9 mouse cellular contexts compared by ENCODE assay signal in the genomic region with DNA sequence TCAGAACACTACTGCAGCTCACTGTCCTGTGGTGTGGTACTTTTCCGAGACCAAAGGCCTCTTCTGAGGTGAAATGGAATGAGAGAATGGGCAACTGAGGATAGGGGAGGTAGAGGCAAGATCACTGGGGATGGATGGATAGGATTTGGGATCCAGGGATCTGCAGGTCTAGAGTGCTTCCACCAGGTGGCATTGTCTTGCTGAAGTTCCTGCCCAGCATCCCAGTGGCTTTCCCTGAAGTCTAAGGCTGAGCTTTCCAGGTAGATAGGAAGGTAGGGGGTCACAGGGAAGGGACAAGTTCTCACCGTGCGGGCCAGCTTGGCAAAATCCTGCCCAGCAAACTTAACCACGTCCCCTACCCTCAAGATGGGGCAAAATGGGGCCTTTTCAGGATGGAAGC. TPM values are rescaled to one million over a fixed set of nuclear protein-coding genes. Genes with fewer than 3 reads are reported as not detected.
A peak's percentile ranks its signal among the peaks of the same experiment; 100 is the strongest.
DNase-seq lines count a peak whose midpoint lies in the region; TF ChIP-seq lines count a peak whose summit lies in the region.
"Had no signal": no experiment of that assay in that cellular context is flagged by ENCODE, and none has a peak within 500 bp of the region (broad histone marks: within the 10 kb centered on the region; RNA-seq: fewer than 3 reads in every experiment).

No protein-coding gene starts in this region.

- no peaks in the 10 kb centered on the region for H3K79me2 ChIP-seq in CH12.LX (replicated peaks; ENCODE audit: control insufficient read depth, extremely low read depth, insufficient read depth, poor library complexity, severe bottlenecking)

- H3K4me3 ChIP-seq in CH12.LX (replicated peaks in 1 of 3; ENCODE audit: low read depth in 2 of 3, low read length in 2 of 3, poor library complexity in 1 of 3): no peak overlapping the region

- no peaks in the 10 kb centered on the region for H3K27me3 ChIP-seq in CH12.LX (replicated peaks)

- peak in 1 of 2 experiments; percentile 59; a peak in 3 of 4 replicates for TF ChIP-seq CTCF in CH12.LX (conservative IDR thresholded peaks at IDR 0.05 in 1 of 2, IDR thresholded peaks at IDR 0.05 in 1 of 2; ENCODE audit: low read depth in 2 of 2, low read length in 2 of 2)

- no peak overlapping the region for H3K27ac ChIP-seq in CH12.LX (ENCODE audit: insufficient read depth, low read depth)

- in situ Hi-C loops in CH12.LX (cut with MboI; ENCODE audit: low pct_ligation_motif_present, low pct_unique_long_range_greater_than_20kb, low sequenced_read_pairs): loop anchor here (10.0 kb wide), 1 partner anchor 197 kb away; the partner anchor contains the start of genes Smtnl1 and Timm10

- H3K4me1 ChIP-seq in CH12.LX (ENCODE audit: control insufficient read depth in 1 of 2, insufficient read depth in 2 of 2): peaks cover 0 to 9% of the 10 kb centered on the region in 2 experiments; a peak in 2 of 4 replicates

- no peak for TF ChIP-seq EP300 in CH12.LX (IDR thresholded peaks at IDR 0.05; ENCODE audit: low read length)

- peak; percentile 33 for DNase-seq in heart, postnatal 4 days
- DNase-seq in heart, adult 18-20 months: no peak
- DNase-seq in CH12.LX (ENCODE audit: extremely low read depth) (no peak), WW6 (ENCODE audit: low read depth, low spot score) (peak; percentile 28)
- DNase-seq in kidney, postnatal 10 days: peak; percentile 43
- no peak for DNase-seq in gastrocnemius, postnatal 25 days
- no peak for DNase-seq in frontal cortex, postnatal 25 days (ENCODE audit: low spot score in 2 of 2)
- DNase-seq in right cerebral cortex, postnatal 25 days: no peak

- no peak overlapping the region for H3K9ac ChIP-seq in CH12.LX (ENCODE audit: insufficient read depth, low read depth)

- TF ChIP-seq RAD21 in CH12.LX (IDR thresholded peaks at IDR 0.05; ENCODE audit: low read depth, low read length): peak; percentile 48

- H3K4me2 ChIP-seq in CH12.LX (ENCODE audit: insufficient read depth, low read depth, poor library complexity, severe bottlenecking): no peak overlapping the region

- no peak for TF ChIP-seq POLR2A in CH12.LX (IDR thresholded peaks at IDR 0.05; ENCODE audit: low read depth, low read length)

- H3K36me3 ChIP-seq in CH12.LX (replicated peaks in 1 of 2; ENCODE audit: control insufficient read depth in 1 of 2, insufficient read depth in 1 of 2, low read length in 1 of 2): no peaks in the 10 kb centered on the region

- dilution Hi-C loops in CH12.LX (cut with MboI; ENCODE audit: extremely low pct_ligation_motif_present, extremely low pct_unique_long_range_greater_than_20kb, low sequenced_read_pairs): no loop called here

- no peaks in the 10 kb centered on the region for H3K9me3 ChIP-seq in CH12.LX (replicated peaks; ENCODE audit: low read length)

TF ChIP-seq in CH12.LX, 34 proteins besides CTCF, POLR2A, EP300 and RAD21:
- no peak for TF ChIP-seq MYC (IDR thresholded peaks at IDR 0.05; ENCODE audit: low read depth, low read length)
- peak; percentile 46 for TF ChIP-seq SMC3 (IDR thresholded peaks at IDR 0.05; ENCODE audit: low read depth, low read length)

RNA-seq across cellular contexts. Expression of gene Ssrp1, which starts 15.0 kb away (rescaled TPM):
- total RNA-seq in heart, postnatal 4 days (2021): 100 to 1,000 TPM; 106 to 108 TPM
- 10 to 100 TPM; 36.7 to 43.5 TPM for total RNA-seq in heart, adult 18-20 months (2021)
- 241 and 287 TPM in 2 replicates for total RNA-seq in CH12.LX (2012; rRNA removed)
- total RNA-seq in CH12.LX (2014; rRNA removed): 287 and 297 TPM in 2 replicates
- polyA plus RNA-seq in CH12.LX (2012; ENCODE audit: insufficient read length, low read depth): 437 and 585 TPM in 2 replicates
- total RNA-seq in gastrocnemius, postnatal 25 days (2021): 10 to 100 TPM; 25.5 to 28.3 TPM

RNA-seq across cellular contexts. Expression of gene P2rx3, which starts 15.2 kb away (rescaled TPM):
- total RNA-seq in heart, postnatal 4 days (2021): under 1 TPM; 0.14 to 0.24 TPM
- total RNA-seq in heart, adult 18-20 months (2021): under 1 TPM; 0.20 to 0.44 TPM
- total RNA-seq in CH12.LX (2012; rRNA removed): 2.4 and 7.1 TPM in 2 replicates
- total RNA-seq in CH12.LX (2014; rRNA removed): 1.7 and 2.2 TPM in 2 replicates
- polyA plus RNA-seq in CH12.LX (2012; ENCODE audit: insufficient read length, low read depth): 3.7 and 4.7 TPM in 2 replicates
- total RNA-seq in gastrocnemius, postnatal 25 days (2021): under 1 TPM; 0.40 to 0.43 TPM

RNA-seq across cellular contexts. Expression of gene Tnks1bp1, which starts 25.8 kb away (rescaled TPM):
- 10 to 100 TPM; 87.1 to 88.2 TPM for total RNA-seq in heart, postnatal 4 days (2021)
- total RNA-seq in heart, adult 18-20 months (2021): 10 to 100 TPM; 48.1 to 51.2 TPM
- total RNA-seq in CH12.LX (2012; rRNA removed) (3.8 and 7.5 TPM in 2 replicates), CH12.LX (2014; rRNA removed) (1.5 TPM in 2 replicates)
- polyA plus RNA-seq in CH12.LX (2012; ENCODE audit: insufficient read length, low read depth): 3.9 and 4.0 TPM in 2 replicates
- total RNA-seq in gastrocnemius, postnatal 25 days (2021): 10 to 100 TPM; 26.0 to 29.1 TPM

RNA-seq across cellular contexts. Expression of gene Prg3, which starts 34.0 kb away (rescaled TPM):
- not detected for total RNA-seq in heart, postnatal 4 days (2021)
- total RNA-seq in heart, adult 18-20 months (2021): not detected
- total RNA-seq in CH12.LX (2012; rRNA removed) (not detected in 2 replicates), CH12.LX (2014; rRNA removed) (not detected in 2 replicates)
- polyA plus RNA-seq in CH12.LX (2012; ENCODE audit: insufficient read length, low read depth): not detected in 2 replicates
- total RNA-seq in gastrocnemius, postnatal 25 days (2021): not detected
- total RNA-seq: left cerebral cortex, postnatal 10 days had no signal

RNA-seq across cellular contexts. Expression of gene Prg2, which starts 41.8 kb away (rescaled TPM):
- total RNA-seq in heart, postnatal 4 days (2021): not detected
- not detected for total RNA-seq in heart, adult 18-20 months (2021)
- 0.81 and 1.5 TPM in 2 replicates for total RNA-seq in CH12.LX (2012; rRNA removed)
- 0.60 and 1.1 TPM in 2 replicates for total RNA-seq in CH12.LX (2014; rRNA removed)
- 0.49 and 0.93 TPM in 2 replicates for polyA plus RNA-seq in CH12.LX (2012; ENCODE audit: insufficient read length, low read depth)
- total RNA-seq in gastrocnemius, postnatal 25 days (2021): not detected
- total RNA-seq: left cerebral cortex, postnatal 10 days had no signal

Comparison
In these comparisons a context has a peak if more than half of its experiments do, and no peak if none do; other contexts are left out.
1. DNase-seq: peak in heart, postnatal 4 days (single experiment), WW6 (single experiment) and kidney, postnatal 10 days (single experiment); none in heart, adult 18-20 months (0 of 2), CH12.LX (single experiment), gastrocnemius, postnatal 25 days (single experiment), frontal cortex, postnatal 25 days (0 of 2) and right cerebral cortex, postnatal 25 days (single experiment).